Mouse (Mus musculus) fat pad, adult 2 months (tissue): Measurements from ENCODE around the gene Kcnj10.

Source experiments
- DNase-seq: peaks from one replicate; pipeline ENCODE4 v3.0.0-alpha.2; 2011; ENCODE audit warnings: low read depth, low spot score; ENCODE audit errors: extremely low read depth

Gene Kcnj10

DNA sequence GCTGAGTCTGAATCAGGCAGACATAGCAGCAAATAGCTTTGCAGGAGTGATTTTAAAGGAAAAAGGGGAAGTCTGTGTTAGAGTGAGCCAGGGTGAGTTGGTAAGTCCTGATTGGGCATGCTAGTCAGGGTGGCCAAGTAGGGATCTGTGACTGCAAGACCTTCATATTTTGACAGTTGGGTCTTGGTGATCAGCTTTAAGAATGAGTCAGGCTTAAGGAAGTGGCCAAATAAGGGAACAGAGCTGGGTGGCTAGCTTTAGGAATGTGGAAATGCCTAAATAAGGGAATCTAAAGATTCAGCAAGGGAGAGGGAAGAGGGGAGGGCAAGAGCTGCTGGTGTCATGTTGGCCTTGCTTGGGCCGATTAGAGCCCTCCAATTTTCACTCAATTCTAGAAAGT, 82.4 kb downstream of the Kcnj10 start:
- no peak for DNase-seq
